Mouse (Mus musculus) embryonic facial prominence, embryonic 11.5 days (tissue): ENCODE results near the gene Cdc37. TPM values are rescaled to one million over a fixed set of nuclear protein-coding genes. Genes with fewer than 3 reads are reported as not detected.
A peak's percentile ranks its signal among the peaks of the same experiment; 100 is the strongest.

ENCODE experiments used
- ATAC-seq: fragments of 200-750 bp; cut with Nextera tagmentation; replicated peaks from 2 replicates; pipeline ENCODE4 v1.8.0; 2017; ENCODE audit warnings: low read depth; ENCODE audit not compliant: insufficient number of reproducible peaks, low FRiP score, low TSS enrichment
- DNase-seq: peaks from one replicate; pipeline ENCODE4 v3.0.0-alpha.2; 2015; ENCODE audit warnings: low spot score
- H3K27ac ChIP-seq: fragments of 300-500 bp; sonication (generic); replicated peaks from 2 replicates; pipeline ENCODE4 v1.5.1; 2014; ENCODE audit warnings: mild to moderate bottlenecking, low read depth, low read length, control low read depth
- H3K27me3 ChIP-seq: fragments of 300-500 bp; sonication (generic); 2 replicates; pipeline ENCODE4 v1.6.1; 2014; ENCODE audit warnings: mild to moderate bottlenecking, low read length, moderate library complexity, mixed read lengths; ENCODE audit not compliant: control insufficient read depth, insufficient read depth
- H3K36me3 ChIP-seq: fragments of 300-500 bp; sonication (generic); replicated peaks from 2 replicates; pipeline ENCODE4 v1.6.1; 2014; ENCODE audit warnings: low read depth, mild to moderate bottlenecking, low read length, moderate library complexity, mixed read lengths; ENCODE audit not compliant: control insufficient read depth, insufficient read depth
- H3K4me1 ChIP-seq: fragments of 300-500 bp; sonication (generic); 2 replicates; pipeline ENCODE4 v1.6.1; 2014; ENCODE audit warnings: low read length, mixed read lengths; ENCODE audit not compliant: control insufficient read depth, insufficient read depth
- H3K4me2 ChIP-seq: fragments of 300-500 bp; sonication (generic); 2 replicates; pipeline ENCODE4 v1.6.1; 2014; ENCODE audit warnings: low read depth, mild to moderate bottlenecking, control low read depth, low read length, moderate library complexity
- H3K4me3 ChIP-seq: fragments of 300-500 bp; sonication (generic); 2 replicates; pipeline ENCODE4 v1.5.1; 2014; ENCODE audit warnings: low read depth, low read length, control low read depth
- H3K9ac ChIP-seq: fragments of 300-500 bp; sonication (generic); replicated peaks from 2 replicates; pipeline ENCODE4 v1.6.1; 2014; ENCODE audit warnings: mild to moderate bottlenecking, control low read depth, low read length
- H3K9me3 ChIP-seq: fragments of 300-500 bp; sonication (generic); replicated peaks from 2 replicates; pipeline ENCODE4 v1.6.1; 2016; ENCODE audit warnings: mild to moderate bottlenecking, low read length, inconsistent platforms, mixed read lengths; ENCODE audit not compliant: control insufficient read depth
- WGBS: fragments of 180-500 bp; shearing (Covaris S2); extraction: QIAGEN DNeasy Blood & Tissue Kit; methylation state at CpG from one replicate; pipeline ENCODE4 v1.1.7; 2014; 5-methylcytosine and 5-hydroxymethylcytosine counted together
- polyA plus RNA-seq: library from polyadenylated mRNA; unstranded; fragments of >200 nt; fragmentation: Nextera tagmentation; extraction: Ambion mirVana; gene quantifications from 2 replicates; pipeline ENCODE4 v1.2.1, GENCODE M21; 2014

Cdc37 gene
- polyA plus RNA-seq, 1 experiment from 2014 or later = 371 TPM

GRCm38 (mm10) chr9:21165041-21165951 is 15.5 kb upstream of the Cdc37 start, which contains the start of gene Pde4a:
Gene Pde4a (plus strand): TSS chr9:21165714.
- peaks cover 14% of the 10 kb centered on the region for H3K4me1 ChIP-seq
- 1% methylated on average over 64 of the region's 86 CpGs for WGBS
- H3K4me3 ChIP-seq = peak within 1 kb of the TSS; percentile 49
- peak within 1 kb of the TSS; percentile 51 for H3K9ac ChIP-seq
- peak within 1 kb of the TSS; percentile 77 for H3K4me2 ChIP-seq
- ATAC-seq (no peak), DNase-seq (peak; percentile 57)
- H3K36me3 ChIP-seq = no peaks in the 10 kb centered on the region
- H3K27ac ChIP-seq = no peak within 1 kb of the TSS
- peaks cover 39% of the 10 kb centered on the region for H3K27me3 ChIP-seq
- H3K9me3 ChIP-seq = no peaks in the 10 kb centered on the region

- Histone ChIP-seq H3K4me3 (peak overlapping the region; percentile 7; the same call in 1 of the 2 replicates), H3K9ac (no peak overlapping the region), H3K36me3 (no peaks in the 10 kb centered on the region), H3K4me2 (peak overlapping the region; percentile 30), H3K27ac (no peak overlapping the region), H3K9me3 (no peaks in the 10 kb centered on the region), H3K27me3 (peaks cover 39% of the 10 kb centered on the region), H3K4me1 (peaks cover 14% of the 10 kb centered on the region)
- no peak for DNase-seq
- under 1% methylated on average over 26 of the region's 26 CpGs for WGBS
- ATAC-seq = no peak
Observed at GRCm38 (mm10) chr9:21164072-21164471, 14.3 kb upstream of the Cdc37 start.

- H3K36me3 ChIP-seq = no peaks in the 10 kb centered on the region
- H3K27me3 ChIP-seq = peaks cover 39% of the 10 kb centered on the region
- DNase-seq (no peak), ATAC-seq (no peak)
- H3K4me3 ChIP-seq = no peak overlapping the region; the same call in 1 of the 2 replicates
- H3K9ac ChIP-seq = no peak overlapping the region
- peaks cover 14% of the 10 kb centered on the region for H3K4me1 ChIP-seq
- 37% methylated on average over 11 of the region's 11 CpGs for WGBS
- no peak overlapping the region for H3K27ac ChIP-seq
- H3K9me3 ChIP-seq = no peaks in the 10 kb centered on the region
- no peak overlapping the region for H3K4me2 ChIP-seq
Observed at GRCm38 (mm10) chr9:21163086-21164050, 13.6 kb upstream of the Cdc37 start.

- Histone ChIP-seq H3K27ac (no peak overlapping the region), H3K27me3 (peaks cover 34% of the 10 kb centered on the region), H3K4me2 (peak overlapping the region; percentile 82), H3K4me3 (peak overlapping the region; percentile 46), H3K36me3 (no peaks in the 10 kb centered on the region), H3K9ac (peak overlapping the region; percentile 76), H3K4me1 (peaks cover 10% of the 10 kb centered on the region), H3K9me3 (no peaks in the 10 kb centered on the region)
- under 1% methylated on average over 51 of the region's 52 CpGs for WGBS
- ATAC-seq = peak; percentile 33; the same call in 1 of the 2 replicates
- peak; percentile 89 for DNase-seq
Observed at GRCm38 (mm10) chr9:21161209-21161909, 11.6 kb upstream of the Cdc37 start.

- 87% methylated on average over 3 of the region's 3 CpGs for WGBS
- ATAC-seq = no peak
- H3K4me1 ChIP-seq = no peaks in the 10 kb centered on the region
Observed at GRCm38 (mm10) chr9:21154787-21155186, 5.0 kb upstream of the Cdc37 start.

GRCm38 (mm10) chr9:21153833-21154232 is 4.1 kb upstream of the Cdc37 start:
- Histone ChIP-seq H3K36me3 (no peaks in the 10 kb centered on the region), H3K27me3 (no peaks in the 10 kb centered on the region), H3K4me3 (peak overlapping the region; percentile 29), H3K27ac (0 out of 2 replicates have a peak overlapping the region, but pooled peaks have one; percentile 2), H3K4me1 (0 out of 2 replicates have a peak, but pooled peaks cover 1% of the 10 kb centered on the region), H3K9ac (no peak overlapping the region), H3K9me3 (no peaks in the 10 kb centered on the region), H3K4me2 (peak overlapping the region; percentile 78)
- WGBS = 12% methylated on average over 5 of the region's 5 CpGs
- DNase-seq (peak; percentile 63), ATAC-seq (no peak)

More at GRCm38 (mm10) chr9:21154787-21155186, 5.0 kb upstream of the Cdc37 start:
- no peaks in the 10 kb centered on the region for H3K27me3 ChIP-seq
- no peaks in the 10 kb centered on the region for H3K36me3 ChIP-seq
- H3K4me2 ChIP-seq = no peak overlapping the region
- no peaks in the 10 kb centered on the region for H3K9me3 ChIP-seq
- H3K27ac ChIP-seq = no peak overlapping the region
- H3K9ac ChIP-seq = no peak overlapping the region
- no peak overlapping the region for H3K4me3 ChIP-seq
- DNase-seq = no peak

GRCm38 (mm10) chr9:21153331-21153730 is 3.5 kb upstream of the Cdc37 start:
- Histone ChIP-seq H3K9me3 (no peaks in the 10 kb centered on the region), H3K9ac (peak overlapping the region; percentile 57), H3K4me3 (peak overlapping the region; percentile 29), H3K27me3 (no peaks in the 10 kb centered on the region), H3K36me3 (no peaks in the 10 kb centered on the region), H3K27ac (0 out of 2 replicates have a peak overlapping the region, but pooled peaks have one; percentile 35), H3K4me1 (0 out of 2 replicates have a peak, but pooled peaks cover 2% of the 10 kb centered on the region), H3K4me2 (peak overlapping the region; percentile 78)
- DNase-seq (peak; percentile 24), ATAC-seq (no peak)
- 2% methylated on average over 12 of the region's 12 CpGs for WGBS
